ENCODE assay signal across 23 mouse cellular contexts in the genomic region with DNA sequence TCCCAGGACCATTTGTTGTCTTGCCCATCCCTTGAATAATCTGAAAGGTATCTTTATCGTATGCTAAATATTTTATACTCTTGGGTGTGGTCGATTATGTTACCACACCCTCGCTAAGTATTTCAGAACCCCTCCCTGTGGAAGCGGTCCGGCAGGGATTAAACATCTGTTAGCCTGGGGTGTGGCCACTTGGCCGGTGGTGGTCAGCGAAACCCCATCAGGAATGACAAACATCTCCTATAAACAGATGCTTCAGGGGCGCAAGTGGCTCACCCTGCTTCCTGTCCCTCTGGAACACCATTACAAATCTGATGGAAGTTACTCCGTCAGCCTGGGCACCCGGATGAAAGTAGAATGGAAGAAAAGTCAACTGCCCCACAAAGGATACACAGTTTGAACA.
DNase-seq lines count a peak whose midpoint lies in the region; TF ChIP-seq lines count a peak whose summit lies in the region.
"Had no signal": no experiment of that assay in that cellular context is flagged by ENCODE, and none has a peak within 500 bp of the region (broad histone marks: within the 10 kb centered on the region; RNA-seq: fewer than 3 reads in every experiment).

No protein-coding gene starts in this region.

- TF ChIP-seq CTCF in gastrocnemius, adult 2 months (IDR thresholded peaks at IDR 0.05): no peak
- TF ChIP-seq CTCF in heart, adult 2 months (IDR thresholded peaks at IDR 0.05): no peak

- no peak for TF ChIP-seq EP300 in heart, adult 2 months (IDR thresholded peaks at IDR 0.05; ENCODE audit: insufficient read depth, low read depth, low read length)

- no peaks in the 10 kb centered on the region for H3K9me3 ChIP-seq in midbrain, embryonic 10.5 days (replicated peaks)
- H3K9me3 ChIP-seq: embryonic facial prominence, embryonic 12.5 days; embryonic facial prominence, embryonic 15.5 days; forebrain, embryonic 12.5 days; forebrain, embryonic 15.5 days; hindbrain, embryonic 12.5 days; hindbrain, embryonic 15.5 days; intestine, embryonic 15.5 days had no signal

- H3K9ac ChIP-seq in heart, adult 2 months (ENCODE audit: low read depth, low read length): no peak overlapping the region
- H3K9ac ChIP-seq: embryonic facial prominence, embryonic 12.5 days; embryonic facial prominence, embryonic 15.5 days; forebrain, embryonic 12.5 days; forebrain, embryonic 15.5 days; hindbrain, embryonic 12.5 days; hindbrain, embryonic 15.5 days; intestine, embryonic 15.5 days had no signal

- no peak overlapping the region for H3K4me3 ChIP-seq in gastrocnemius, adult 2 months
- H3K4me3 ChIP-seq in heart, adult 2 months: no peak overlapping the region
- no peak overlapping the region for H3K4me3 ChIP-seq in midbrain, embryonic 10.5 days
- H3K4me3 ChIP-seq: embryonic facial prominence, embryonic 12.5 days; embryonic facial prominence, embryonic 15.5 days; erythroblast, embryonic 14.5 days; forebrain, embryonic 12.5 days; forebrain, embryonic 15.5 days; hindbrain, embryonic 12.5 days; hindbrain, embryonic 15.5 days; intestine, embryonic 15.5 days had no signal

- peak; percentile 54 for DNase-seq in gastrocnemius, adult 2 months
- DNase-seq in gastrocnemius, postnatal 10 days: no peak
- peak; percentile 18 to 25 for DNase-seq in heart, adult 18-20 months
- no peak for DNase-seq in heart, adult 2 months
- DNase-seq in R1 (ENCODE audit: low read depth, low spot score): peak; percentile 12
- peak; percentile 53 for DNase-seq in skeletal muscle tissue, adult 2 months (ENCODE audit: low read depth, low spot score)
- no peak for DNase-seq in midbrain, embryonic 10.5 days (ENCODE audit: low spot score)
- DNase-seq in adrenal gland, postnatal 4 days (ENCODE audit: low spot score in 2 of 2): no peak
- DNase-seq: adrenal gland, adult 8-10 months; adrenal gland, postnatal 25 days; B cell, adult 2 months; cerebellum, adult 18-20 months; cerebellum, adult 9-10 months; cerebellum, postnatal 14 days; kidney, adult 11 months had no signal

- no peak for TF ChIP-seq POLR2A in heart, adult 2 months (IDR thresholded peaks at IDR 0.05; ENCODE audit: insufficient read depth, low read depth, low read length)

- no peaks in the 10 kb centered on the region for H3K27me3 ChIP-seq in heart, adult 2 months (ENCODE audit: control insufficient read depth, insufficient read depth, low read length)
- no peaks in the 10 kb centered on the region for H3K27me3 ChIP-seq in midbrain, embryonic 10.5 days (ENCODE audit: low read depth, poor library complexity, severe bottlenecking)
- H3K27me3 ChIP-seq: embryonic facial prominence, embryonic 12.5 days; embryonic facial prominence, embryonic 15.5 days; forebrain, embryonic 12.5 days; forebrain, embryonic 15.5 days; hindbrain, embryonic 12.5 days; hindbrain, embryonic 15.5 days; intestine, embryonic 15.5 days had no signal

- H3K27ac ChIP-seq in gastrocnemius, adult 2 months: peak overlapping the region; percentile 71
- H3K27ac ChIP-seq in heart, adult 2 months: no peak overlapping the region
- H3K27ac ChIP-seq in midbrain, embryonic 10.5 days (replicated peaks): no peak overlapping the region
- H3K27ac ChIP-seq: embryonic facial prominence, embryonic 12.5 days; embryonic facial prominence, embryonic 15.5 days; forebrain, embryonic 12.5 days; forebrain, embryonic 15.5 days; hindbrain, embryonic 12.5 days; hindbrain, embryonic 15.5 days; intestine, embryonic 15.5 days had no signal

- intact Hi-C loops in gastrocnemius, adult 2 months (cut with DNase I): no loop called here
- intact Hi-C loops in heart, adult 2 months (cut with DNase I): loop anchor here (5.0 kb wide), 1 partner anchor 72 kb away; no protein-coding TSS in a partner anchor

- no peaks in the 10 kb centered on the region for H3K79me2 ChIP-seq in heart, adult 2 months (replicated peaks; ENCODE audit: control insufficient read depth, insufficient read depth, low read length)

- H3K36me3 ChIP-seq in heart, adult 2 months (ENCODE audit: control insufficient read depth, insufficient read depth, low read length): no peaks in the 10 kb centered on the region
- H3K36me3 ChIP-seq in midbrain, embryonic 10.5 days: no peaks in the 10 kb centered on the region
- H3K36me3 ChIP-seq: embryonic facial prominence, embryonic 12.5 days; embryonic facial prominence, embryonic 15.5 days; forebrain, embryonic 12.5 days; forebrain, embryonic 15.5 days; hindbrain, embryonic 12.5 days; hindbrain, embryonic 15.5 days; intestine, embryonic 15.5 days had no signal

- peaks cover 2% of the 10 kb centered on the region; the same call in 1 of the 2 replicates for H3K4me1 ChIP-seq in heart, adult 2 months (ENCODE audit: control insufficient read depth, insufficient read depth, low read length)
- no peaks in the 10 kb centered on the region for H3K4me1 ChIP-seq in midbrain, embryonic 10.5 days
- H3K4me1 ChIP-seq: forebrain, embryonic 12.5 days; forebrain, embryonic 15.5 days; hindbrain, embryonic 12.5 days; hindbrain, embryonic 15.5 days; intestine, embryonic 15.5 days had no signal

- 59% methylated on average over 10 of the region's 10 CpGs for WGBS in heart, adult 2 months
- WGBS in midbrain, embryonic 10.5 days: 87% methylated on average over 10 of the region's 10 CpGs

Comparison
In these comparisons a context has a peak if more than half of its experiments do, and no peak if none do; other contexts are left out.
1. DNase-seq: peak in gastrocnemius, adult 2 months (single experiment), heart, adult 18-20 months (2 of 2), R1 (single experiment) and skeletal muscle tissue, adult 2 months (single experiment); none in gastrocnemius, postnatal 10 days (single experiment), heart, adult 2 months (0 of 2), midbrain, embryonic 10.5 days (single experiment) and adrenal gland, postnatal 4 days (0 of 2).